Mouse (Mus musculus): Measurements from ENCODE around the gene 4930524B15Rik.
A peak's percentile ranks its signal among the peaks of the same experiment; 100 is the strongest.
"Not testable (repeated sequence)": the region's sequence is repeated elsewhere in the genome, so short reads cannot be mapped to it uniquely, and the experiment has no call there.

The 4930524B15Rik gene

DNA sequence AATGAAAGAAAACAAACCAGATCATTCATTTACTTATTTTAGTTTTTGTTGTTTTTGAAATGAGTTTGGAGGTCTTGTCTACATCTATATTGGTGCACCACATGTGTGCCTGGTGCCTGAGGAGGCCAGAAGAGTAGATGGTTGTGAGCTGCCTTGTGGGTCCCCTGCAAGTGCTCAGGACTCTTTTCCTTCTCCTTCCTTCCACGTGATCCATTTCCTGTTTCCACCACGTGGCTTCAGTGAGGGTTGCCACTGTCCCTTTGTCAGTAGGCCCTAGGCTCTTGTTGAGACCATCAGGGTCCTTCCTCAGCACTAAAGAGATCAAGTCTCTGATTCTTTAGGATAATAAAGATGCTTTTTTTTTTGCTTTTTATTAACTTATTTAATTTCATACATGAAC is 19.4 kb downstream of the 4930524B15Rik start:
- DNase-seq: no peak

DNA sequence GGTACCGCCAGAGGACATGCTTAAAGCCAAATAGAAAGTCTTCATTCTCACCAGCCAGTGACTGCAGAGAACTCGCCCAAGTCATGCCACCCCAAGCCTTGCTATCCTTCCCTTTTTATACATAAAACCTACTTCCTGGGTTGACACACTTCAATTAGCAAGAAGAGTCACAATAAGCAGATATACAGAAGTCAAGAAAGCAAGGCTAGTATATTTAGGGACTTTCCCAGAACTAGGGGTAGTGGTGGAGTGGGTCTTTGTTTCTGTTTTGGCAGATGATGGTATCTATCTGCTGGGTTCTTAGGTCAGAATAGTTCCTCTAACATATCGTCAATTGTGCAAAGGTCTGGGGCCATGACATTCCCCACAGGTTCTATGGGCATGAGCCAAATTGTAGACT is 27.1 kb downstream of the 4930524B15Rik start:
- no peak for DNase-seq

DNA sequence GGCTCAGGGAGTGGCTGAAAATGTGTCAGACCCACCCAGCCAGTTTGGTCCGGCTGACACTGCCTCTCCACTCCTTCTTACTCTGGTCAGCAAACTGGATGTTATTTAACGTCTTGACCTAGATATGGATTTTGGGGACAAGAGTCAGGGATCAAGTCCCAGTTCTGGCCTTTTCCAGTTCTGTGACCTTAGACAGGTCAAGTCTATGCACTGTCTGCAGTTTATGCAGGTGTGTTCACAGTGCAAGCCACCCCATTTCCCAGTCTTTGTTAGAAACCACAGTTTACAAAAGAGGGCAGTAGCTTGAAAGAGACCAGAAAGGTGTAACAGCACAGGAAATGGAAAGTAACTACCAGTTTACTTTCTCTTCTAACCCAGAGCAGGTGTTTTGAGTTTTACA is 34.3 kb downstream of the 4930524B15Rik start:
- DNase-seq: no peak

DNA sequence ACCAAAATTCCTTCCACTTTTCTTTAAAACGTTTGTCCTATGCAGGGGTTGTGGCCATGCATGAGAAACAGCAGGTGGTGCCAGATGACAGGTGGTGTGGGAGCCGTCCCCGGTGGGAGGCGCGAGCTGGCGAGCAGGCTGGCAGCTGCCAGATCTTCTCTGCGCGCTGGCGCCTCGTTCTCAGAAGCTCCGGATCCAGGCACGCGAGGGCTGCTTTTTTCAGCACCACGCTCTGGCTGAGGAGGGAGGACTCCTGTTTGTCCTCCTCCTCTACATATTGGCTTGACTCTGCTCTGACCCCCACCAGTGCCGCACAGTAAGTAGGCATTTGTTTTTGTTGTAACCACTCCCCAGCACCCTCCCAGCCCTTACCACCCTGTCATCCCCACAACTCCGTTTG is 34.9 kb downstream of the 4930524B15Rik start, which contains the start of gene Nsg2:
Gene Nsg2, plus strand, starts transcription at position 183 of the 400 bp plus-strand sequence.
- DNase-seq: peak; percentile 91

DNA sequence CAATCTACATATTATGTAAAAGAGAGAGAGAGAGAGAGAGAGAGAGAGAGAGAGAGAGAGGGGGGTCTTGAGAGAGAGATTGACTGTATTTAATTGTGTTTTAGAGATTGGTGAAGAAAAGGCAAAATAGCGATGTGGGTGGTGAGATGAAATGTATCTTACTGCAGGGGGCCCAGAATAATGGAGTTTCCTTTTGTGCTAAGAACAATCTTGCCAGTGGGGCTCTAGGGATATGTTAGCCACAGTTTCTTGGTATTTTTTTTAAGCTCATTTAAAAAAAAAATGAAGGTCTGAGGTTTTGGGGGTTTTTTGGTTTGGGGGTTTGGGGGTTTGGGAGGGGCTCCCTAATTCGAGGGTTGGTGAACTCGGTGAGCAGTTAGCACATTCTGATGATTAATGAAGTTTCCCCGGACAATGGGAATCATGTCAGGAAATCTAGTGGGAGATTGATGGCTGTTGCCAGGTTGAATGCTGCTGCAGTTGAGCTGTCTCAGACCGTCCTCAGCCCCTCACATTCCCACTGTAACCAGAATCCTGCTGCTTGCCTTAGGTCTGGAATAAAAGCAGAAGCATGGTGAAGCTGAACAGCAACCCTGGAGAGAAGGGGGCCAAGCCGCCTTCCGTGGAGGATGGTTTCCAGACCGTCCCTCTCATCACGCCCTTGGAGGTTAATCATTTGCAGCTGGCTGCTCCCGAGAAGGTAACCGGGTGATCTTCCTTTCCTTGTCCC is 36.0 kb downstream of the 4930524B15Rik start:
- DNase-seq: peak; percentile 65

DNA sequence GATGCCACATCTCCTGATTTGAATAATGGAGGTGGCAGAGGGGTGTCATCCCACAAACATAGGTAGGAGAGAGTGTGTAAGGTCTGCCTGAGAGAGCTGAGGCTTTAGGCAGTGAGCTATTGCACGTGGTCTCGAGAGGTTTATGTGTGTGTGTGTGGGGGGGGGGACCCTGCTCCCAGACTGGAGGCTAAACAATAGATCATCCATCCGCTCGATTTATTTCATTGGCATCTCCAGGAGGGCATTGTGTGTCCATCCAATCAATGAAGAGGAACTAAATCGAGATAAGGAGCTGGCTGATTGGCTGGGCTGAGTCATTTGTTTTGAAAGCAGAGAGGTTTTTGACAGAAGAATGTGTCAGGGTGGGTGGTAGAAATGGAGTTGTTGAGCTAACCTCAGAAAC is 37.3 kb downstream of the 4930524B15Rik start:
- DNase-seq: peak; percentile 75

DNA sequence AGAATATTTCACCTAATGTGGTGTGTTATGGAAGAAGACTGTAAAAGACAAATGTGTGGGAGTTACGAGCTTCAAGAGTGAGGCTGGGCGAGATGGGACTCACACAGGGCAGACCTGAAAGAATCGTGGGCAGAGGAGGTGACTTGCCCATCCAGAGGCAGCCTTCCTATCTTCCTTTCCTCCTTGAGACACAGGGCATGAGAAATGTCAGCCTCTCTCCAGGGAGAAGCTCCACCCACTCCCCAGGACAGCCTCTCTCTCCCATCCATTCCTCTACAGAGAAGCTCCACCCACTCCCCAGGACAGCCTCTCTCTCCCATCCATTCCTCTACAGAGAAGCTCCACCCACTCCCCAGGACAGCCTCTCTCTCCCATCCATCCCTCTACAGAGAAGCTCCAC is 42.7 kb downstream of the 4930524B15Rik start:
- DNase-seq: not testable (repeated sequence)

DNA sequence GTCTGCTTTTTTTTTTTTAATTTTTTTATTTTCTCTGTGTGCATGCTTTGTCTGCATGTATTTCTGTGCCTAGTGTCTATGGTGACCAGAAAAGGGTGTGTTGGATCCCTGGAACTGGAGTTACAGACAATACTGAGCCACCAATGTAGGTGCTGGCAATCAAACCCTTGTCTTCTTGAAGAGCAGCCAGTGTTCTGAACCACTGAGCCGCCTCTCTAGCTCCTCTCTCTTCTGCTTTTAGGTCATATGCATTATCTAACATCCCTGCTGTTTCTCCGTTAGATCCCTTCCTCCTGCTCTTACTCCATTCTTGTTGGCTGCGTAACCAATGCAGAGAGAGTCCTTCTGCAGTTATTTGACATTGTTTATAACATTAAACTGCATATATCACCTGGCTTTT is 43.5 kb downstream of the 4930524B15Rik start:
- no peak for DNase-seq

DNA sequence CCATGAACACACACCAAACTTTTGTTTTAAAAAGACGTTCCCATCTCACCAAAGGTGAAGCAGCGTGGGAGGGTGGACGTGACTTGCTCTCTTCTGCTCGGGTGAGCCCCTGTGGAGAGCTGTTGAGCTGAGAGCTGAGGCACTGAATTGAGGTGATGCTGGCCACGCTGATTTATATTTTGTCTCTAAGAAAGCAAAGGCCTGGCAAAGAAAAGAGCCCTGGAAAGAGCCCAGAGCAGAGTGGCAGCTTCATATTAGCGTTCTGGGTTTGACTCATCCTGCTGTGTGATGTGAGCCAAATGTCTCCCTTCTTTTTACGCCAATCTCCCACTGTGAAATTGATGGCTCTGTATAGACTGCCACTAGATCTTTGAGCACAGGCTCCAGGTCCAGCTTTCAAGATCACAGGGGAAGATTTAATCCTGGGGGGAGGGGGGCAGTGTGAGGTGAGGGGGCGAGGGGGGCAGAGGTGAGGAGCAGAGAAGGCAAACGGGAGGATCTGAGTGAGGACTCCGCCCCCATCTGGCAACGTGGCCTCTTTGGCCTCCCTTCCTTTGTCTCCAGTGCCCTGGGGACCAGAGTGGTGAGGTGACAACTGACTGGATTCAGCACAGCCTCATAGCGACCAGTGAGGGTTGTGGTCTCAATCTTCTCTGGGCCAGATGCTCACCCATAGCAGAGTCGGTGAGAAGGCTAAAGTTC is 44.7 kb downstream of the 4930524B15Rik start:
- peak; percentile 73 for DNase-seq

DNA sequence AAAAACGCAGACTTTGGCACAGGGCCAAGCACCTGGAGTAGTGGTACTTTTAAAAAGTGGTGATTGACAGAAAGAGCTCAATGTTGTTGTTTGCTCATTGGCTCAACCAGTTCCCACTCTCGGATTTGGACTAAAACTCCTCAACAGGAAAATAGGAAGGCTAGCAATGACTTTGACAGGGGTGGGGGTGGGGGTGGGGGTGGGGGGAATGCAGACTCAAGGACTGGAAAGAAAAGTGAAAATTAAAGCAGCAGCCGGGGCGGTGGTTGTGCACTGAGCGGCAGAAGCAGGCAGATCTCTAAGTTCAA is 45.2 kb downstream of the 4930524B15Rik start:
- DNase-seq: no peak

DNA sequence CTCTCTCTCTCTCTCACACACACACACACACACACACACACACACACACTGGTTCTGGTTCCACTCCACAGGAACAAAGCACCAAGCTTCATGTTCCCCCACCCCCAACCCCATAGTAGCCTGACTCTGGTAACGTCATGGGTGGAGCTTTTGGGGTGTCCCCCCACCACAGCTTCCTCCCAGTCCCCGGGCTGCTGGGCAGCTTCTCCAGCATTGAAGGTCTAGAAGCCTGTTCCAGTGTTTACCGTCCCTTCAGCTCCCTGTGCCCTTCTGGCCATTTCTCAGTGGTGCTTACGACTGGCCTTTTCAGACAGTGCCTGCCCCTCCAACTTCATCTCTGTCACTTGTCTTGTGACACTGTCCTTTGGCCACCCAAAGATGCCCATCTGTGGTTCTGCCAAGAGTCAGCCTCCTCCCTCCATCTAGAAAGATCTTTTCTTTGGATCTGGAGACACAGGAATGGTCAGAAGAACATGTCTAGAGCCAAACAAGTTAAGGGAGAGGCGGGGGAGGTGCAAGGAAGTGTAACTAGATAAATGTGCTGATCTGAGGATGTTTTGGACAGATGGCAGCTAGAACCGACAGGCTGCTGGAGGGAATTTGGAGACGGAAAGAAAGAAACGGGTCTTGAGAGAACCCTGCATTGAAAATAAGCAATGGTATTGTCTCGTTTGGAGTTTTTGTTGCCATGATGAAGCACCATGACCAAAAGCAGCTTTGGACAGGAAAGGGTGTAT is 46.6 kb downstream of the 4930524B15Rik start:
- DNase-seq: no peak

DNA sequence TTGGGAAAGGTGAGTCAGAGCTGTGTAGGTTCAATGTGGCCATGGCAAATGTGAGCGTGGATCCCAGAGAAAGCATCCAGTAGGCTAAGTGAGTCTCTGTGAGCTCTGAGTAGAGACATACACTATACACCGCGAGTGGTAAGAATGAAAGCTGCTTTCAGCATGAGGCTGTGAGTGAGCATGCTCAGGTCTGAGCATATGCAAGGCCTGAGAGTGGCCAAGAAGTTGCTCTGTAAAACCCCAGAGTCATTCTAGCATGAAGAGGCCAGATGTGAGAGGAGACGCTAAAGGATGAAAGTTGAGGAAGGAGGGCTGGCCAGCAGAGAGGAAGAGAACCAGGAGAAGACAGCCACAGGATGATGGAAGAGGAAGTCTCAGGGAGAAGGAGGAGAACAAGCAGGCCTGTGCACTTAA is 47.6 kb downstream of the 4930524B15Rik start:
- DNase-seq: no peak

DNA sequence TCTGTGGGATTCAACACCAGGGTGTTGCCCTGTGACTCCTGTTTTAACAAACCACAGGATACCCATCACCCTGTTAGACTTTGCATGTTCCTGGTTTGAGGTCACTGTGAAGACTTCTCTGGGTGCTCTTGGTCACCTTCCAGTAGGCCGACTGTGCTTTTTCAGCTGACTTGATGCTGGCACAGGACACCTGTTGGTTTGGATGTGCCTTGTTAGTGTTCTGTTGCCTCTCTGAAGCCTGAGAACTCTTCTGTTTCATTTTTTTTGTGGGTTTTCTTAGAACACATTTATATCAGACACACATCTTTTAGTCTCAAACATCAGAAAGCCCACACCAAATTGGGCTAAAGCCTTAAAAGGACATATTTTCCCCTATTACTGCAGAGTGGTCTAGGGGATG is 48.2 kb downstream of the 4930524B15Rik start:
- DNase-seq: no peak

DNA sequence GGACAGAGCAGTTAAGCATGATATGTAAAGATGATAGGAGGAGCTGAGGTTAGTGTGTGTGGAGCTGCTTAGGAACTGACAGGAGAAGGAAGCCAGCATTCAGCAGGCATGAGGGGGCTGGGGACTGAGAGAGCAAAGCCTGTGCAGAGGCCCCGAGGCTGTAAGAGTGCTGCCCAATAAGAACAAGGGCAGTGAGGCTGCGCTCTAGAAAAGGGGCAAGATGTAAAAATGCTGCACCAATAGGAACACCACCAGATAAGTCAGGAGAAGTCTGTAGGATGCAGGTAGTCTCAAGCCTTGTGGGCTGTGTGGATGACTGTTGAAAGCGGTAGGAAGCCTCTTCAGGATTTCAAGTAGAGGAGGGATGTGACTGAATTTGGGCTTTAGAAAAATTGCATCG is 52.8 kb downstream of the 4930524B15Rik start:
- no peak for DNase-seq

DNA sequence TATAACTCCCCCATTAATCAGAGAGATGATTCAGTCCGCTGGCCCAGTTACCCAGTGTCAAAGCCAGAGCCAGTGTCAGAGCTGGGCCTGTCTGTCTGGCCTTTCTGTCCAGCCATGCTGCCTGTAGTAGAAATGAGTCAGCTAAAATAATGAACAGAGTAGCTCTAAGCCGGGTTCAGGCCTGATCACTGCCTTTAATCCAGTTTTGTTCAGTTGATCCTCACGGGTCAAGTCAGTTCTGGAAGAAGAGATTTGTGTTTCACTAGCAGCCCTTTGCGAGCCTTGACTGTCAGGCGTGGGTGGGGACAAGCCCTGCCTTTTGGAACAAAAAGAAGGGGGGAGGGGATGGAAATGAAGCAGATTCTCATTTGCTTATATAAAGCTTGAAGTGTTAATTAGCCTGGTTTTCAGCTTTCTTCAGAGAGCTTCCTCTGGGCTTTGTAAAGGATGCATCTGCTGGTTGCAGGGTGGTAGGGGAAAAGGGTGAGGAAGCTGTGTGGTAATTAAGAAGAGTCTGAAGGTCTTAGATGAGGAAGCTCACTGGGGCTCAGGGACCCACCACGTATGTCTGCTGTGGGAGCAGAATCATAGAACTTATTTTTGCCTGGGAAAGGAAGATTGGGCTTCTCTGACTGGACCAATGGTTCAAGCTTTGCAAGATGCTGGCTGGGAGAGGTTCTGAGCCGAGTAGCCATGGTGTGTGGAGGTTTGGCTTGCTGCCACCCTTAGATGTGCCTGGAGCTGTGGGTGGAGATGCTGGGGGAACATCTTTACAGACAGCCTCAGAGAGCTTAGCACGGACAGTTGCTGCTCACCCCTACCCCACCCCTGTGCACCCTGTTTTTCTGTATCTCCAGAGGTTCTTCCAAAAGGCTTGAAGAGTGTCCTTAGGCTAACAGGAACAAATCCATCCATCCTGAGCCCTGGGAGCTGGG is 54.9 kb downstream of the 4930524B15Rik start:
- DNase-seq: no peak

DNA sequence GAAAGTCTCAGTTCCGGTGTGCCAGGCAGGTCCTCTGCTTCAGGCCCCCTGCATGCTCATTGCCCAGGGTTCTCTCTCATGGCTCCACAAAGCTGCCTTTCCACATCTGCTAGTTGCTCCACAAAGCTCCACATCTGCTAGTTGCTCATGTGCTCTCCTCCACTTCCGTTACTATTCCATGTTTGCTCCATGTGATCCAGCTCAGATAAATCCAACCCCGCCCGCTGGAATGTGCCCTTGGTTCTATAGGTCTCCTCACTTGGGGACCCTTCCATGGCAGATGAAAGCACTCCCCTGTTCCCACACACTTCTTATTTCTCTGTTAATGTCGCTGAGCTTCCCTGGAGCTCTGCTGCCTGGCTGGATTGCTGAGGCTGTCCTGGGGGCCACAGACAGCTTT is 61.2 kb downstream of the 4930524B15Rik start:
- DNase-seq: no peak

DNA sequence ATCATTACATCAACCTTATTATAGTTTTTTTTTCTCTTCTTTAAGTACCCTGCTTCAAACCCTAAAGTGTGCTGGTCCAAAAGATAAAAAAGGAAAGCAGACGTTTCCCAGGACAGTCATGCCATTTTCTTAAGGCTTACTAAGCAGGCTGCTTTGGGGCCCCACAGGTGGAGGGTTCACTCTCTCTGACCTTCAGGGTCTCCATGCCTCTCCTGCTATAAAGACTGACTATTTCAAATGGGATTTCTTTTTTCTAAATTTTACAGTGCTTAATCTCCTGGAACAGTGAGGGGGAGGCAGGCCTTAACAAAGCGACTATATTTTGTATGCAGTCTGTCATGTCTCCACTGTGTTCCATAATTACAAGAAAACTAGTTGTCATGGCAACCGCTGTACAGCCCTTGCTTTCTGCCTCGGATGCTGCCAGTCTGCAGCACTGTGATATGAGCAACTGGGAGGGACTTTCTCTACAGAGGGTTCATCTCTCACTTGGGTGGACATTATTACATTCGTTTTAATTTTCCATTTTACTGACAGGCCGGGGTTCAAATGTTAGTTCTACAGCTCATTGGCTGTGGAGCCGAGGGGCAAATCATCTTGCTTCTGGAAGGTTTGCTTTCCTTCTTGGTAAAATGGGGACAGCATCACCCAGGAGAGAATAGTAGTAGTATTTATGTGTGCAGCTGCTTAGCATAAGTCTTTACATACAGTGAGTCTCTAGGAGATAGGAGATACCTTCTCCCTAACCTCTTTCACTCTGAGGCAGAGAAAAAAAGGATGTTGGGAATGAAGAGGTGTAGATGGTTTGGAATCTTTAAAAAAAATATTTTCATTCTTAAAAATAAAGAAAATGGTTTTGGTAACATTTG is 62.3 kb downstream of the 4930524B15Rik start:
- DNase-seq: peak; percentile 67

DNA sequence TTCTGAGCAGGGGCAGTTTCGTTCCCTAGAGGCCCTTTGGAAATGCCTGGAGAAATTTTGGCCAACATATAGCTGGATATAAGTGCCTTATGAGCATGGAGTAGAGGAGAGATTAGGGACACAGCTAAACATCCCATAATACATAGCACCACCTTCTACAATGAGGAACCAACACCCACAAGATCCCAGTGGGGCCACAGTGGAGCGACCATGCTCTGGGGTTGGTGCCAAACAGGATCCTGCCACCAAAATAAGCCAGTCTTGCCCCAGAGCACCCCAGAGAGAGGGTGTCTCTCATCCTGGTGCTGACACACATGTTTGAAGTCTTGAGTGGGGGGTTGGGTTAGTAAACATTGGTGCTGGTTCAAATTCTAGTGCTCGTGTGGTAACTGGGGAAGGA is 63.2 kb downstream of the 4930524B15Rik start:
- DNase-seq: no peak

Measured in embryo, embryonic 11 days (tissue).